Mouse (Mus musculus) embryo, embryonic 11.5 days (tissue): ENCODE measurements around the gene Mef2a.
"Not testable (repeated sequence)": the region's sequence is repeated elsewhere in the genome, so short reads cannot be mapped to it uniquely, and the experiment has no call there.

Experiments used
- DNase-seq: peaks from one replicate; pipeline ENCODE4 v3.0.0-alpha.2; 2012; ENCODE audit warnings: low read depth, low spot score

Gene Mef2a

GRCm38 (mm10) chr7:67371351-67371890, 1.2 kb downstream of the Mef2a start:
- no peak for DNase-seq

- no peak for DNase-seq
Observed at GRCm38 (mm10) chr7:67369645-67370044, 3.0 kb downstream of the Mef2a start.

DNA sequence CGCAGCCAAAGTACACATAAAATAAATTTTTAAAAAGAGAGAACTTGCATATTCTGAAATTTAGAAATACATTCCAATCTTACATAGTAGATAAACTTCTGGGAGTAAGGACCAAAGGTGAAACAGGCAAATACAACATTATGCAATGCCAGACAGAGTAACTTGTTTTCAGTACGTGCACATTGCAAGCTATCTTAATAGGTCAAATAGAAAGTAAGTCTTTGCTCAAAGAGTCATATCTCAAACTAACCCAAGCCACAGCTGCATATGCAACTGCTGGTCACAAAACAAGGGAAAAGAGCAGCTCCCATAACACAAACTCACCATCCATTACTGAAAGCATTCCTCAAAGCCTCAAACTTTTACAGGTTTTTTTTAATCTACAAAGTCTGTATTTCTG, 4.3 kb downstream of the Mef2a start:
- no peak for DNase-seq

DNA sequence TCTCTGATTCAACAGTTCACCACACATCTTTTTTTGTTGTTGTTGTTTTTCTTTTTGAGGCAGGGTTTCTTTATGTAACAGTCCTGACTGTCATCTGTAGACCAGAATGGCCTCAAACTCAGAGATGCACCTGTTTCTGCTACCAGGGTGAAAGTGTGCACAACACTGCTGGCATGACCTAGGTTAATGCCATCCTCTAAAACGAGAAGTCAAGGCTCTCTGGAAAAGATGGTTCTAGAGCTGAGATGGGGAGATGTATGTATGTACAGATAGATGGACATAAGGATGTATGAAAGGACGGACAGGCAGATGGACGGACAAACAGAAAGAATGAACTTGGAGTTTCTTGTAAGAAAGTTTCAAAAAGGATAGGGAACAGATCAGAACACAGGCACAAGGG, 12.1 kb downstream of the Mef2a start:
- no peak for DNase-seq

- no peak for DNase-seq
Observed at GRCm38 (mm10) chr7:67359863-67360262, 12.8 kb downstream of the Mef2a start.

DNA sequence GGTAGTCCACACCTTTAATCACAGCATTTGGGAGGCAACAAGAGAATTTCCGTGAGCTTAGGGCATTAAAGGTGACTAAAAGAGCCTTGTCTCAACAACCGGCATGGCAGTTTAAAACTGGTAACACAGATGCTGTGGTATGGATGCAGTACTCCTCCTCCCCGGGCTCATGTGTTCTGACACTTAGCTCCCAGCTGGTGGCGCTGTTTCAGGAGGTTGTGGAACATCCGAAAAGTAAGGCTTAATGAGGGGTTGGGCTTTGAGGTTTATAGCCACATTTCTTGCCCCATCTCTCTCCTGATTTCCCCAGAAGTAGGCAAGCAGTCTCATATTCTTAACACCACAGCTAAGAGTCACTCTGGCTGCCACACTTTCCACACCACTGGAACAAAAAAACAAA, 16.8 kb downstream of the Mef2a start:
- DNase-seq: no peak

DNA sequence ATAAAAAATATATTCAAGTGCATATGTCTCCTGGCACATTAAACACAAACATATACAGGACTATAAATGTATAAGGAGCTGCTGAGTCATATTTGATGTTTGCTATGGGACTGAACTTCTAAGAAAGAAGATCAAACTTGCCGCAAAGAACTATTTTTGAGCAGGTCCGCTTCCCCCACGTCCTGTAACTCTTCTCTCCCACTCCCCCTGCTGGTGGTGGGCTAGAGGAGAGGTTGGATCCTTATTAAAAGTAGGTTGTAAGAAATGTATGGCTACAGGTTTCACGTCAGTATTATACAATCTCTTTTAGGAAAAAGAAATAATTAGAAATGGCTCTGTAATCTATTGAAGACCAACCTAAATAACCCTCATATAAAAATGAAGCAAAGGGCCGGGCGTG, 19.0 kb downstream of the Mef2a start:
- DNase-seq: no peak

GRCm38 (mm10) chr7:67352989-67353388, 19.7 kb downstream of the Mef2a start:
- no peak for DNase-seq

DNA sequence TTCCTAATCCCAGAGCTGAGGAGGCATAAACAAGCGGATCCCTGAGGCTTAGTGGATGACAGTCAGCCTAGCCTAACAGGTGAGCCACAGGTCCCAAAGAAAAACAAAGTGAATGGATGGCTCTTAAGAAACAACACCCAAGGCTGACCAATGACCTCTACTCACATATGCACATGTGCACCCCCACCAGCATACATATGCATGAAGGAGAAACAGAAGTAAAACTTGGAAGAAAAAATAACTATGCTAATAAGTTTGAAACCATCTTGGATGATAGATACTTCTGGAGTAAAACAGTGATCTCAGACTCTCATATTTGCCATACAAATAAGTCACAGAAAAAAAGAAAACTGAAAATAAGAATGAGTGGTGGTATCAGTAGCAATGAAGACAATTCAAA, 28.2 kb downstream of the Mef2a start:
- DNase-seq: no peak

DNA sequence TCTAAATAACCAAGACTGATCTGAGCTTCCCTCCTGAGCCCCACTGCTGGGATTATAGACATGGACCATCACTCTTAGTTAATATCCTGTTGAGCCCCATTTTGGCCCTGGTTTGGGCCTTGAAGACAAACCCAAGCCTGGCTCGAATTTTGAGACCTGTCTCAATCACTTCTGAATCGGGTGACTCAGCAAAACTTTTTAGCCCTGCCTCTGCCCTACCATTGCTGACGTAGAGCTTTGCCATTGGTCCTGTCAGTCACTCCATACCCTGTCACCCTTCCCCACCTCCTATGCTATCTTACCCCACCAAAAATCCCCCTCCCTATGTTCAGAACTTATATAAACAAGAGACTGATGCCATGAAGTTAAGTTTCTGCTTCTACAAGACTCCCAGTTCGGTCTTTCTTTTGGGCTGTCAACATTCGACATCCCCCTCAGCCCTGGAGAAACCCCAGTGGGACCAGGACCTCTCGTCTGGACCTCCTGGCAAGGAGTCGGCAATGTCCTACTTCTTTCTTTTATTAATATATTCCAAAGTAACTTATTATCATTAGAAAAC, 30.5 kb downstream of the Mef2a start:
- DNase-seq: no peak

DNA sequence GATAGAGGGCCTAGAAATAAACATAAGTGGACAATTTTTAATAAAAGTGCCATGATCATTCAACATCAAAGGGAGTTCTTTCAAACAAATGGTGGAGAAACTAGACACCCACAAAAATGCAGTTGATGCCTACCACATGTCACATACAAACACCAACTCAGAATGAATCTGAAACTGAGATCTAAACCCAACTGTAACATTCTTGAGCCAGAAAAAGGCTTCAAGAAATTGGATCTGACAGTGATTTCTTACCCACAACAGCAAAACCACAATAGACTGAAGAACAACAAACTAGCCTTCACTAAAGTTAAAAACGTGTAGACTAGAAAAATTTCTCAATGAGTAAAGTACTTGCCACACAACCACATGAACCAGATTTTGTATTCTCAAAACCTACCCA, 52.3 kb downstream of the Mef2a start:
- DNase-seq: no peak

GRCm38 (mm10) chr7:67318697-67319096, 54.0 kb downstream of the Mef2a start:
- no peak for DNase-seq

- DNase-seq: no peak
Observed at GRCm38 (mm10) chr7:67313200-67313599, 59.5 kb downstream of the Mef2a start.

GRCm38 (mm10) chr7:67310151-67310550, 62.5 kb downstream of the Mef2a start:
- no peak for DNase-seq

- DNase-seq: no peak
Observed at GRCm38 (mm10) chr7:67308102-67308501, 64.6 kb downstream of the Mef2a start.

DNA sequence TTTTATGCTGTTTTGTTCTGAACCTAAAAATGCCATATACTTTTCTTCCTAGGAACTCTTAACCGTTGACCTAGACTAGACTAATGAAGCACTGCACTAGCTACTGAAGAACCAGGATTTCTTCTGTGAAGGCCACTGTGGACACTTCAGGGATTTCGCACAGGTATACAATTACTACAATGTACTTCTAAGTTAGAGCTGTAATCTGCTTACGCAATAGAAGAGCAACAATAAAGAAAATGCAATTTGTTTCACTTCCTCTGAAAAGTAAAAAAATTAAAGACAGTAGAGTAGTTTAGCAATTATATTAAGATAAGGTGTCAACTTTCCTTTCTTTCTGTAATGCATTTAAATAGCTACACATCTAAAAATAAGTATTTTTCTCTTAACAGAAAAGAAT, 65.6 kb downstream of the Mef2a start:
- DNase-seq: no peak

DNA sequence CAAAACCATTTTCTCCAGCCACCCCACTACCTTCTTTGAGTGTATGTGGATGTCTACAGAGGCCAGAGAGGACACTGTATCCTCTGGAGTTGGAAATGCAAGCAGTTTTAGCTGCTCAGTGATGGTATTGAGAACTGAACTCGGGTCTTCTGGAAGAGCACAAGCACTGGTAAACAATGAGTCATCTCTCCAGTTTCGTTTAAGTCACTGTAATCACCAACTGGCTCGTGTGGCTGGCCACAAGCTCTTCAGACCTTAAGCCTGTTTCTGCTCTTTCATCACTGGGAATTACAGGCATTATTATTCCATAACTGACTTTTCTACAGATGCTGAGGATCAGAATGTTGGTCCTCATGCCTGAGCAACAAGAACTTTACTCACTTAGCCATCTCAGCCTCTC, 67.7 kb downstream of the Mef2a start:
- DNase-seq: no peak

DNA sequence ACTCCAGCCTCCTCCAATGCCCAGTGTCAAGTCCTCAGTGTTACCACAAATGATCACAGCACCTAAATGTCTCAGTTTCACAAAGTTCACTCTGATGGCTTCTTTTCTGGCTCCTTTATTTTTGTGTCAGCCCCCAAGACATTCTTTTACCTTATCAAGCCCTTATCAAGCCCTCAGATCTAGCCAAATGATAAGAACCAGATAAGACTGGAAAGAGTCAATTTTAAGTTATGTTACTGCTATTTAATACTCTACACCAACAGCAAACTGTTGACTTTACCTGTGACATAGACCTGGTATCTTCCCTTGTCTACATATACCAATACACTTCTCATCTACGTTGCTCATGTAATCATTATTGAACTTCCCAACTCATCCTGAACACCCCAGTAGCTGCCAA, 76.2 kb downstream of the Mef2a start:
- DNase-seq: no peak

GRCm38 (mm10) chr7:67291356-67291755, 81.3 kb downstream of the Mef2a start:
- no peak for DNase-seq

DNA sequence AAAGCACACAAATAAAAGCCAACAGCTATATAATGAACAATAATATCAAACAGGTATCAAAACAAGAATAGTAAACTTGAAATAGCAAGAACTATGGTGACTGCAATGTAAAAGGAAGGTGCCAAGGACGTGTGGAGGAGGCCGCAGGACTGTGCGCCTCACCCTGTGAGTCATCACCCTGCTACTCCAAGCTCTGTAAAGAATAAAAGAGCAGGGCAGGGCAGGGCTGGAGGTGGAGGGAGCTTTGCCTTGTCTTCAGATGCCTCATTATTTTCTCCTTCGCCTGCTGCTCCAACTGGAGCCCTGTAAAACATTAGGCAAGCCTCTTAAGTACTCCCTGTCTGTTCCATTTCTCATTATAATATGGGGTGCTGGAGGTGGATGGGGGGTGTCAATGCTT, 85.2 kb downstream of the Mef2a start:
- DNase-seq: no peak

DNA sequence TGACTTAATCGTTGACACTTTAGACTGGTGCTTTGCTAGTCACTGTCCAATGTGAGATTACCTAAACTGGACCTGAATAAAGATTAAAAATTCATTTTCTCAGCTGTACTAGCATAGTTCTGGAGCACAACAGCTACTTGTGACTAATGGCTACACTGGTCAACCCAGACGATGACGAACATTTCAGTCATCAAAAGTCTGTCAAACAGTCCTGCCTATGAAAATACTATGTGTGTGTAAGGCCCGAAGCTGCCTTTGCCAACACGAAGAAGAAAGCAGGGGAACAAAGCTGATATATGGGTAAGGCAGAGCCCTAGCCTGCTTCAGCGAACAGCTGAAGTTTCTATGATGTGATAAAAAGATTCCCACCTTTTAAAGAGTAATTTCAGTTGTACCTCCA, 89.1 kb downstream of the Mef2a start:
- DNase-seq: no peak

DNA sequence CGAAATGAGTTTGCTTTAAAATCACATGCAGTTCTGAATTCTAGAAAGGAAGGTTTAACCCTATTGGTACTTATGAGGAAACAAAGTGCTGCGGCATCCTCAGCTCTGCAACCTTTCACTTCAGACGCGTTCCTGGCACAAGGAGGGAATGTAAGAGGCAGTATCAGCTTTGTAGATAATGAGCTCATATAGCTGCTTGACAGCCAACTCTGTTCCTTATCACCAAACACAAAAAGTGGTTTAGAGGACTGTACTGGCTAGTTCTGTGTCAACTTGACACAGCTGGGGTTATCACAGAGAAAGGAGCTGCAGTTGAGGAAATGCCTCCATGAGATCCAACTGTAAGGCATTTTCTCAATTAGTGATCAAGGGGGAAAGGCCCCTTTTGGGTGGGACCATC, 102.2 kb downstream of the Mef2a start:
- not testable (repeated sequence) for DNase-seq

DNA sequence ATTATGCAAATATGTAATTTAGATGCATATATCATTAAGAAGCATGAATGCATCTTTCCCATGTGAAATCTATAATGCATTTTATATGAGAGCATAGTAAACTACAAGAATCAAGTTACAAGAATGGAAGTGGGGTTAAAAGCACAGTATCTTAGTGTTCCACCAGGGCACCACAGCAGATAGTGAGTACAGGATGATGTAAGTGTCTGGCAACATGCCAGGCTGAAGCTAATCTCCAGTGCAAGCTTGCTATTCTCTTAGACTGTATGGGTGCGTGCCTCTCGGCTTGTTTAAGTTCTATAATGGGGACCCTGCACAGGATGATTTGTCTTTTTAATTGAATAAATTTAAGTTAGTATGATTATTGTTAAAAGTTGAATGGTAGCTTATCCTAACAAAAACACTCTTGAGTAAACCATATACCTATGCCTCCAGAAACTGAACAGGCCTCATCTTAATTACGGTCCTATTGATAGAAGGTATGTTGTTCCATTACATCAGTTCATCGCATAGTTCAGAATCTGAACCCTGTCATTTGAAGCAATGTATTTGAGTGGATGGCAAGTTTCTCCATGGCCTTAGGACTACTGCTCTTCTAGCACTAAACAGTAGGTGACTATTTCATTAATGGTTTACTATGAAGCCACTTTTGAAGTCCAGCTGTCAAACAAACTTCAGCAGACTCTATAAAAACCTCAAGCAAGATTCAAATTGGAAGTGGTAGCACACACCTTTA, 112.7 kb downstream of the Mef2a start:
- DNase-seq: peak; percentile 31
